Mouse (Mus musculus) spleen, adult 12 weeks (tissue): Measurements from ENCODE around the gene Ap5b1.

Source experiments
- DNase-seq: peaks from one replicate; pipeline ENCODE4 v3.0.0; 2022; ENCODE audit warnings: low spot score

Gene Ap5b1

GRCm38 (mm10) chr19:5567534-5568469, at the start of gene Ap5b1:
TSS of gene Ap5b1 (plus strand) at chr19:5568025.
- peak; percentile 92 for DNase-seq

GRCm38 (mm10) chr19:5518721-5519120, 49.1 kb upstream of the Ap5b1 start:
- no peak for DNase-seq

- DNase-seq = no peak
Measured at GRCm38 (mm10) chr19:5525204-5525603, 42.6 kb upstream of the Ap5b1 start.

- DNase-seq = peak; percentile 91
Measured at GRCm38 (mm10) chr19:5529325-5530137, 38.3 kb upstream of the Ap5b1 start.

GRCm38 (mm10) chr19:5530138-5530524, 37.7 kb upstream of the Ap5b1 start:
- DNase-seq = no peak

GRCm38 (mm10) chr19:5532520-5532919, 35.3 kb upstream of the Ap5b1 start:
- no peak for DNase-seq

DNA sequence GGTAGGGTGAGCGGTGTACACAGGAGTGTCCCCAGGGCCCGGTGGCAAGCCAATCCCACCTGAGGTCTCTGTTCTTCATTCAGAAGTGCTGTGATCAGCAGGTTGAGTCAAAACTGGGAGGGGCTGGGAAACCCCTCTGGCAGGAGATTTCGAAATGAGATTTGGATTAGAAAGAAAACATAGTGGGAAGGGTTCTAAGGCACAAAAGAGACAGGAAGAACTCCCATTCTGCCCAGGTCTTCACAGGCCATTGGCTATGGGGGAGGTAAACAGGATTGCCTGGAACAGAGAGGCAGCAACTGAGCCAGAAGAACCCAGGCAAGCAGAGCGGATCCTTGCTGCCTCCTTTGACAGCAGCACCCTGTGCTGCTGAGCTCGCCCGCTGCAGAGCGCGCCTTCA, 29.0 kb upstream of the Ap5b1 start:
- no peak for DNase-seq

- DNase-seq = no peak
Measured at GRCm38 (mm10) chr19:5543362-5543761, 24.5 kb upstream of the Ap5b1 start.

GRCm38 (mm10) chr19:5544031-5544430, 23.8 kb upstream of the Ap5b1 start:
- no peak for DNase-seq

- DNase-seq = no peak
Measured at GRCm38 (mm10) chr19:5547471-5548056, 20.3 kb upstream of the Ap5b1 start.

- DNase-seq = no peak
Measured at GRCm38 (mm10) chr19:5553802-5554201, 14.0 kb upstream of the Ap5b1 start.

GRCm38 (mm10) chr19:5554212-5554611, 13.6 kb upstream of the Ap5b1 start:
- no peak for DNase-seq

- DNase-seq = no peak
Measured at GRCm38 (mm10) chr19:5558169-5558568, 9.7 kb upstream of the Ap5b1 start.

DNA sequence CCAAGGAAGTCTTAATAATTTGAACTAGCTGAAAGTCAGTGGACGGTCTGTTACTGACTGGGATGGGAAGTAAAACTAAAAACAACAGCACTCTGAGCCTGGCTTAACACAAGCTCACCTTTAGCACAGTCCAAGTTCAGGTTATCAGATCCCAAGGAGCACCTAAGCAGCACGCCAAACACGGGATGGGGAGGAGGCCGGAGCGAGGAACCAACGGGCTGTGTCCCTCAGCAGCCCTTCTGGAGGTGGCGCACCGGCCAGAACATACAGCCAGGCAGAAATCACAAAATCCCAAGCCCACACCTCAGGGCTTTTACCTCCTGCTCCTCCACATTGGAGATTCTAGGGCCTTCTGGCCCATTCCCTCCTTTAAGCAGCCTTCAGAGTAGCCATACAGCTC, 9.1 kb upstream of the Ap5b1 start:
- DNase-seq = no peak

DNA sequence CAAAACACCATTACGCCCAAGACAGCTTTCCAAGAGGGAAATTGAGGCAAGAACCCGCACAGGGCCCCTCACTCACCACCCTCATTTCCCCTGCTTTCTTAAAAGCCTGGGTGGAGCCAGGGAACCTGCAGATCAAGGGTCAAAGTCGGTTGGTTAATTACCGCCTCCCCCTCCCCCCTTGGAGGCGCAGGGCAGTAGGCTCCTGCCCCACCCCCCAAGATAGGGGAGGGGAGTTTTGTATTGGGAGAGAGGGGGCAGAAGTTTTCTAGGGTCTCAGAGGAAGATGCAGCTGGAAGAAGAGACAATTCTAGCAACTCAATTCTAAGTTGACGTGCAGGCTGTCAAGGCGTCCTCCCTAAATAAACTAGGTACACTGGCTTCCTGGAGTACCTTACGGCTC, 8.6 kb upstream of the Ap5b1 start:
- no peak for DNase-seq

- DNase-seq = no peak
Measured at GRCm38 (mm10) chr19:5559631-5560456, 8.0 kb upstream of the Ap5b1 start.

DNA sequence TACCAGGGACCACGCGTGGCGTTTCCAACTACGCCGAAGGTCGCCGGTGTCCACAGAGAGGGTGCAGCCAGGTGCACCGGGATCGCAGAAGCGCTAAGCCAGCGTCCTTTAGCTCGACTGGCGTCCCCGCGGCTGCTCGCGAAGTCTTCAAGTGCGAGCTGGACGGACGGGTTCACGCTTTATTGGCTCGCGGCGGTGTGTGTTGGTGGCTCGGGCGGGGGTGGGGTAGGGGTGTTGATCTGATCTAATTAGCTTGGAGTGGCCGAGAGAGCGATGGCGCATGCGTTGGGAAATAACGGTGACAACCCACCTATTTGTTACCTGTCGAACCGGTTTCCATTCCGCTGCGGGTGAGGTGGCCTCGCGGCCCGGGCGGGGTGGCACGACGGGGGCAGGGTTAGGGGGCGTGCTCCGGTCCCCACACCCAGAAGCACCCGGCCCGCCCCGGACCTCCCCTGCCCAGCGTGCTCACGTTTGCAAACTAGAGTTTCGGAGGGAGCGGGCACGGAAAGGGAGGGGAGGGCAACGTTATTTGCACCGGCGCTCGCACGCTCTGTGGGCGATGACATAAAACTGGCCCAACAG, 7.3 kb upstream of the Ap5b1 start, which contains the start of gene Ovol1:
Ovol1 (minus strand) TSS at position 190 of the 585 bp plus-strand sequence.
- no peak for DNase-seq

DNA sequence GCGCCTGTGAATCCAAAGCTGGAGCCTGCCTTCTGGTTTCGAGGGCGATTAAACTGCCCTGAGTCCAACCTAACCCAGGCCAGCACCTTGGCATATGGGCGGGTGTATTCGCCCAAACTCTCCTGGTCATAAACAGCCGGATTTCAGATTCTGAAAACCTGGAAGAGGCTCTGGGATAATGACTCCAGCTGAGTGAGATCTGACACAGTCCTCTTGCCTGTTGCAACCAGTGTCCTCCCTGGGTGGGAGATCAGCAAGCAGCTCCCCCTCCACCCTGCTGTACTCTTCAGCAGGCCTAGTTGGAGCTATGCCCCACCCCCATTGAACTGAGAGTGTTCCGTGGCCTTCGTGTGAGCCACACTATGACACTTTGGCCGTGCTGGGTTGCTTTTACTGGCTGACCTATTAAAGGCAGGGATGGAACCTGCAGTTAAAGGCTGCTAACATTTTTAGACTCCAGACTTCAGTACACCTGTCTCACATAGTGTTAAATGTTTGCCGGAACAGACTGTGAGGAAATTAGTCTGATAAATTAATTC, 6.5 kb upstream of the Ap5b1 start:
- no peak for DNase-seq

- no peak for DNase-seq
Measured at GRCm38 (mm10) chr19:5561886-5562285, 5.9 kb upstream of the Ap5b1 start.

DNA sequence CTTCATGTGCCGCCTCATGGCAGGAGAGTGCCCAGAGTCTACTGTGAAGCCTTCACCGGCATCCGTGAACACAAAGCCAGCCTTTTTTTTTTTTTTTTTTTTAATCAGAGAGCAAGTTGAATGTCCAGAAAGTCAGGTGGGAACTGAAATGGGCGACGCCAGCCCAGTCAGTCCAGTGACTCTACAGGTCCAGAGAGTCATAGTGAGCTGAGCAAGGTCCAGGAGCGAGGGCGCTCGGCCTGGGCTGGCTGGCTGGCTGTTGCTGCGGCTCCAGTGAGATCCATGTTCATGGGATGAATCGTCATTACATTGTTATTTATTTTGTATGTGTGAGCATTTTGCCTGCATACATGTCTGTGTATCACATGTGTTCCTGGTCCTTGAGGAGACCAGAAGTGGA, 5.0 kb upstream of the Ap5b1 start:
- DNase-seq = no peak

DNA sequence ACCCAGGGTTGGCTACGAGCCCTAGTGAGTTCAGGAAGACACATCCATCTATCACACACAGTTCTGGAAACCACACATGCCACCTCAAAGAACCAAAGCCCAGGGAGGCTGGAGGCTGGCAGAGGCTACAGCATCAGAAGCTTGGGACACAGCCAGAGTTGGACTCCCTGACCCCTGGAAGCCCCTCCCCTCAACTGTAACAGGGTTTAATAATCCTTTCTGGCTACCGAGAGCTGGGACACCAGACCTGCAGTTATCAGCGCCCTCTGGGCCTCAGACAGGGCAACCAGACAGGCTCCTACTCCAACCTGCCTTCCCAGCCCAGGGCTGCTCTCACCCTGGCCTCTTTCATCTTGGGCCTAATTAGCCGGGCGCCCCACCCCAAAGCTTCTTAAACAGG, 1.5 kb upstream of the Ap5b1 start:
- DNase-seq = no peak
